10 mouse cellular contexts compared by ENCODE assay signal in the genomic region with DNA sequence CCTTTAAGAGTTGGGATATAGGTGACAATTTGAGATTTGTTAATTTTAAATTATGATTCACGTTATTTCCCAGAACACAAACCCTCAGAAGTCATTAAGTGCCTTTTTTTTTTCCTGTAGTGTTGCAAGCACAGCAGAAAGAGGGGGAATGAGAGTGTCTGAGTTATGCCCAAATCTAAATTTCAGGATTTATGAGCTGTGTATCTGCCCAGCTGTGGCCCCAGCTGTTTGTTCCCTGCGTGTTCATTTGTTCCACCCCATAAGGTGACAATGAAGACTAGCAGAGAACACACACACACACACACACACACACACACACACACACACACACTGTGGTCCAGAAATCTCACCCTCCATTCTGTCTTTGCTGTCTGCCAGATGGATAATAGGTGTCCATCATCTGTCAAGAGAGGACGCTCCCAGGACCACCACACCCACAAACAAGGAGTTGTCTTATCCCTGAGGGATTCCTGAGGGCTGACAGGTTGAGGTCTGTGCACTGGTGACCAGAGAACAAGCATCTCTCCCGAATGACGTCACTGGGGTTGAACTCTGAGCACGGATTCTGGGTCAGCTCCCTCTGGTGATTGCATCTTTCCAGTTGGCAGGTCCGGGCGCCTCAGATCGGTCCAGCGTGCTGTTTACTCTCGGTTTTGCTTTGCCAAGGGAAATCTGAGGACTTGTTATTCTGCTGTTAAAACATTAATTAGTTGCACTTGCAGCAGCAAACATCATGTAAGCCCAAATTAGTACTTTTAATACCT.
DNase-seq lines count a peak whose midpoint lies in the region; ATAC-seq and TF ChIP-seq lines count a peak whose summit lies in the region.
"Had no signal": no experiment of that assay in that cellular context is flagged by ENCODE, and none has a peak within 500 bp of the region (broad histone marks: within the 10 kb centered on the region; RNA-seq: fewer than 3 reads in every experiment).

No protein-coding gene starts in this region.

- H3K27ac ChIP-seq in liver, postnatal 0 days (ENCODE audit: low read depth), result no peak overlapping the region
- H3K27ac ChIP-seq in liver, embryonic 11.5 days (ENCODE audit: low read depth, low read length), result no peak overlapping the region
- H3K27ac ChIP-seq: macrophage had no signal

- no peak overlapping the region for H3K4me3 ChIP-seq in liver, postnatal 0 days (ENCODE audit: low read depth, low read length)
- no peak overlapping the region for H3K4me3 ChIP-seq in liver, embryonic 11.5 days (ENCODE audit: low read depth, low read length)

- 0 out of 2 replicates have a peak, but pooled peaks have one; percentile 6 for TF ChIP-seq CTCF in liver, postnatal 0 days (IDR thresholded peaks at IDR 0.05; ENCODE audit: low read depth)

- peaks cover 3% of the 10 kb centered on the region; the same call in 1 of the 2 replicates for H3K27me3 ChIP-seq in liver, postnatal 0 days (ENCODE audit: insufficient read depth, low read length)
- no peaks in the 10 kb centered on the region for H3K27me3 ChIP-seq in liver, embryonic 11.5 days (replicated peaks; ENCODE audit: control insufficient read depth, insufficient read depth, low read length)

- no peak overlapping the region for H3K4me2 ChIP-seq in liver, postnatal 0 days (ENCODE audit: low read depth, low read length)
- H3K4me2 ChIP-seq in liver, embryonic 11.5 days, result no peak overlapping the region

- no peaks in the 10 kb centered on the region for H3K9me3 ChIP-seq in liver, postnatal 0 days (ENCODE audit: low read length)
- no peaks in the 10 kb centered on the region for H3K9me3 ChIP-seq in liver, embryonic 11.5 days (ENCODE audit: control insufficient read depth, low read length)

- no peaks in the 10 kb centered on the region for H3K4me1 ChIP-seq in liver, postnatal 0 days (ENCODE audit: insufficient read depth)
- H3K4me1 ChIP-seq in liver, embryonic 11.5 days (replicated peaks; ENCODE audit: control insufficient read depth, insufficient read depth, low read length), result no peaks in the 10 kb centered on the region

- DNase-seq in adrenal gland, adult 2 months, result peak; percentile 35
- DNase-seq in adrenal gland, postnatal 4 days (ENCODE audit: low spot score in 2 of 2), result no peak
- DNase-seq in liver, postnatal 0 days, result peak; percentile 48
- no peak for DNase-seq in liver, embryonic 11.5 days (ENCODE audit: low spot score)
- peak; percentile 28 for DNase-seq in kidney, adult 18-20 months
- peak; percentile 69 for DNase-seq in lung, postnatal 36 days
- DNase-seq in right cerebral cortex, adult 18-20 months, result no peak
- DNase-seq in frontal cortex, postnatal 14 days (ENCODE audit: low spot score in 2 of 2), result no peak
- DNase-seq: layer of hippocampus, postnatal 36 days had no signal

- peak; percentile 84 for ATAC-seq in liver, postnatal 0 days
- ATAC-seq in liver, embryonic 11.5 days (replicated peaks; ENCODE audit: low FRiP score), result no peak

- WGBS in liver, postnatal 0 days (ENCODE audit: insufficient replicate concordance), result 69% methylated on average over 11 of the region's 11 CpGs
- WGBS in liver, embryonic 11.5 days, result 80% methylated on average over 11 of the region's 11 CpGs

- no peak for TF ChIP-seq EP300 in liver, postnatal 0 days (IDR thresholded peaks at IDR 0.05; ENCODE audit: low read depth)

- no peaks in the 10 kb centered on the region for H3K36me3 ChIP-seq in liver, postnatal 0 days (replicated peaks; ENCODE audit: insufficient read depth, low read length)
- H3K36me3 ChIP-seq in liver, embryonic 11.5 days (ENCODE audit: control insufficient read depth, insufficient read depth, low read length), result no peaks in the 10 kb centered on the region

- H3K9ac ChIP-seq in liver, postnatal 0 days (replicated peaks), result no peak overlapping the region
- no peak overlapping the region for H3K9ac ChIP-seq in liver, embryonic 11.5 days (ENCODE audit: low read depth, low read length)

Comparison
In these comparisons a context has a peak if more than half of its experiments do, and no peak if none do; other contexts are left out.
1. DNase-seq: peak in adrenal gland, adult 2 months (single experiment), liver, postnatal 0 days (single experiment), kidney, adult 18-20 months (single experiment) and lung, postnatal 36 days (single experiment); none in adrenal gland, postnatal 4 days (0 of 2), liver, embryonic 11.5 days (single experiment), right cerebral cortex, adult 18-20 months (single experiment) and frontal cortex, postnatal 14 days (0 of 2).